Mouse (Mus musculus): ENCODE measurements around the gene Inava. TPM values are rescaled to one million over a fixed set of nuclear protein-coding genes. Genes with fewer than 3 reads are reported as not detected.

Inava gene
- 1.7 TPM for polyA plus RNA-seq (2014; fragmentation: Illumina TruSeq; extraction: RNeasy Lipid Tissue Mini Kit (QIAGEN cat#74804); ENCODE audit: low replicate concordance)

DNA sequence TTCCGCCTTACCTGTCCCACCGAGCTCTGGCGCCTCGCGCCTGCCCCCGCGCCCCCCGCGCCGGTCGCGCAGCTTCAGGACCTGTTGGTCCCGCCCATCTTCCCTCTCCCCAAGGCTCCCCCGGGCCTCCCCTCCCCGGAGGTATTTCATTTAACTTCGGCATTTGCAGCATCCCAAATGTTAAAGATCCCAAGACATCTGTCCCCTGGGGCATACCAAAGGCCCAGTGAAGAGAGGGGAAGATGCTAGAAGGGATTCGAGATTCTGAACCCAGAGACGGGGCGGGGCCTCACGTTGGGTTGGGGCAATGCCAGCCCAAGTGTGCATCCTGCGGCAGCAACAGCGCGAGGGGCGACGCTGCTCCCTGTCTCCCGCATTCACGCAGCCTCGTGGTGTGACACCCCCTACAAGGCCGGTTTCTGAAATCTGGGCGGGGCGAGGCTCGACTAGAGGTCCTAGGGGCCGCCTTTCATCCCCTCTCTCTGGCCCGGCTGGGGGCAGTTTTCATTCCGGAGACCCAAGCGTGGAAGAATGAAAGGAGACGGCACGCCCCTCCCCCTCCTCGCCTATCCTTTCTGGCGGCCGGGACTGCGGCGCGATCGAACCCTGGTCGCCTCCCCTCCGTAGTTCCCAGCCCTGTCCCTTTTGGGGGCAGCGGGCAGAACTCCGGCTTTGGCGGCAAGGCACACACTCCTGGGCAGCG is at the start of gene Inava:
Gene Inava, minus strand, starts transcription at position 373 of the 703 bp plus-strand sequence.

GRCm38 (mm10) chr1:136260635-136261238 is 26.7 kb upstream of the Inava start, which contains the start of gene Gpr25:
Gene Gpr25 (minus strand): TSS chr1:136260873.

DNA sequence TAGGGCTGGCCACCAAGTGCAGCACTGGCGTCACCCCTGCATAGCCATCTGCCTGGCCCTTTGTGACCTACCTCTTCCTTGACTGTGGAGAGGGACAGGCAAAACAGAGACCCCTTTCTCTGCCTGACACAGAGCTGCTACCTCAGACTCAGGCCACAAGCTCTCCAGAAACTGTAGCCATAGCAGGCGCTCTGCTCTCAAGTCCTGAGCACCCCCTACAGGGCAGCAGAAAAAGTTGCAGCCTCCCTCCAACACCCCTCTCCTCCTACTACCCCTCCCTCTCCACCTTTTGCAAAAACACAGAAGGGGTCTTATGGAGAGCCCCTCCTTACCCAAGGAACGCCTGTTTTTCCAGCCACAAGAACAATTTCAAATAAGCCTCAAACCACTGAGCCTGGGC is 21.3 kb downstream of the Inava start, which contains the start of gene Mroh3:
Gene Mroh3, minus strand, starts transcription at position 26 of the 400 bp plus-strand sequence.

Other genes with a start within 250 kb of the Inava start
- not detected for gene Igfn1, start 227.9 kb downstream of the Inava start, polyA plus RNA-seq (2014; fragmentation: Illumina TruSeq; extraction: RNeasy Lipid Tissue Mini Kit (QIAGEN cat#74804); ENCODE audit: low replicate concordance)
- gene Tmem9, start 226.1 kb downstream of the Inava start, polyA plus RNA-seq (2014; fragmentation: Illumina TruSeq; extraction: RNeasy Lipid Tissue Mini Kit (QIAGEN cat#74804); ENCODE audit: low replicate concordance): 0.63 TPM
- gene Ascl5, start 183.5 kb downstream of the Inava start, polyA plus RNA-seq (2014; fragmentation: Illumina TruSeq; extraction: RNeasy Lipid Tissue Mini Kit (QIAGEN cat#74804); ENCODE audit: low replicate concordance): not detected
- gene Cacna1s, start 181.5 kb downstream of the Inava start, polyA plus RNA-seq (2014; fragmentation: Illumina TruSeq; extraction: RNeasy Lipid Tissue Mini Kit (QIAGEN cat#74804); ENCODE audit: low replicate concordance): not detected
- 1.2 TPM for gene Kif21b, start 102.9 kb downstream of the Inava start, polyA plus RNA-seq (2014; fragmentation: Illumina TruSeq; extraction: RNeasy Lipid Tissue Mini Kit (QIAGEN cat#74804); ENCODE audit: low replicate concordance)
- 1.3 TPM for gene Mroh3, start 21.4 kb downstream of the Inava start, polyA plus RNA-seq (2014; fragmentation: Illumina TruSeq; extraction: RNeasy Lipid Tissue Mini Kit (QIAGEN cat#74804); ENCODE audit: low replicate concordance)
- gene Gpr25, start 26.6 kb upstream of the Inava start, polyA plus RNA-seq (2014; fragmentation: Illumina TruSeq; extraction: RNeasy Lipid Tissue Mini Kit (QIAGEN cat#74804); ENCODE audit: low replicate concordance): not detected
- gene Camsap2, start 111.8 kb upstream of the Inava start, polyA plus RNA-seq (2014; fragmentation: Illumina TruSeq; extraction: RNeasy Lipid Tissue Mini Kit (QIAGEN cat#74804); ENCODE audit: low replicate concordance): 7.7 TPM
- gene Ddx59, start 181.0 kb upstream of the Inava start, polyA plus RNA-seq (2014; fragmentation: Illumina TruSeq; extraction: RNeasy Lipid Tissue Mini Kit (QIAGEN cat#74804); ENCODE audit: low replicate concordance): 0.71 TPM
- gene Kif14, start 232.1 kb upstream of the Inava start, polyA plus RNA-seq (2014; fragmentation: Illumina TruSeq; extraction: RNeasy Lipid Tissue Mini Kit (QIAGEN cat#74804); ENCODE audit: low replicate concordance): 1.2 TPM